Mouse (Mus musculus): ENCODE data around the gene Cd2.

Cd2 gene

GRCm38 (mm10) chr3:101287911-101288311, at the start of gene Cd2:
Cd2 (minus strand) TSS chr3:101287939.
- in situ Hi-C loops (cut with MboI, MseI) = loop anchor here (25.0 kb wide), 1 partner anchor 801 kb away; the partner anchor contains the start of gene Tent5c

DNA sequence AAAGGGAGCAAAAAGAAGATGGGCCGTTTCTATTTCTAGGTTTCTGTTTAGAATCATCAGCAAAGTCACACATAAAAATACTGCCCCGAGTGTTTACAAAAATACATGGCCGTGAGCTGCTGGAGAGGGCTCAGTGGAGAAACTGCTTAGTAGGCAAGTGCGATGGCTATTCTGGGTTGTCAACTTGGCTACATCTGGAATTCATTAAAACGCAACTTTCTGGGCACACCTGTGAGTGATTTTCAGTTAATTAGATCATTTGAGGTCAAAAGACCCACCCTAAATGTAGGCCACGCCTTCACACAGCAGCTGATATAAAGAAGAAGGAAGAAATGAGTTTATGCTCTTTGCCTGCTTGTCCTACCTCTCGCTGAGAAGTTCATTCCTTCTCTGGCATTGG, 40.9 kb upstream of the Cd2 start:
- in situ Hi-C loops (cut with MboI, MseI) = no loop called here

- in situ Hi-C loops (cut with MboI, MseI) = no loop called here
Measured at GRCm38 (mm10) chr3:101327248-101327647, 39.5 kb upstream of the Cd2 start.

- in situ Hi-C loops (cut with MboI, MseI) = loop anchor here (25.0 kb wide), 1 partner anchor 490 kb away; no protein-coding TSS in a partner anchor
Measured at GRCm38 (mm10) chr3:101322437-101322836, 34.7 kb upstream of the Cd2 start.

DNA sequence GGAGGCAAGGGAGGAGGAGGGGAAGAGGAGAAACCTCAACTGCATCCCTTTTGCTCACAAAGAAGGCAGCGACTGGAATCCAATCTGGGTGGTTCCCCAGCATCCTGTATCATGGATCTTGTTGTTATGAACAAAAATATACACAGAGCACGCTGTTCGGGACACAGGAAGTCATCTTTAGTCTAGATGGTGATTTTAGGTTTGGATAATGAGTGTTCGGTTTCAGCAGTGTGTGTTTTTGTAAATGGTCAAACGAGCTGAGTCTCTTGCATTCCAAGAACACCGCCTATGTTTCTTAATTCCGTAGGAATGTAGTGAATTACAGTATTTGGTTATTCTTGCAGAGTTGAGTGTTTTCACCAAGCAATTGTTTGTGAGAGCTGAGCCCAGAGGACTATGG, 33.1 kb upstream of the Cd2 start:
- in situ Hi-C loops (cut with MboI, MseI) = loop anchor here (25.0 kb wide), 1 partner anchor 491 kb away; no protein-coding TSS in a partner anchor

DNA sequence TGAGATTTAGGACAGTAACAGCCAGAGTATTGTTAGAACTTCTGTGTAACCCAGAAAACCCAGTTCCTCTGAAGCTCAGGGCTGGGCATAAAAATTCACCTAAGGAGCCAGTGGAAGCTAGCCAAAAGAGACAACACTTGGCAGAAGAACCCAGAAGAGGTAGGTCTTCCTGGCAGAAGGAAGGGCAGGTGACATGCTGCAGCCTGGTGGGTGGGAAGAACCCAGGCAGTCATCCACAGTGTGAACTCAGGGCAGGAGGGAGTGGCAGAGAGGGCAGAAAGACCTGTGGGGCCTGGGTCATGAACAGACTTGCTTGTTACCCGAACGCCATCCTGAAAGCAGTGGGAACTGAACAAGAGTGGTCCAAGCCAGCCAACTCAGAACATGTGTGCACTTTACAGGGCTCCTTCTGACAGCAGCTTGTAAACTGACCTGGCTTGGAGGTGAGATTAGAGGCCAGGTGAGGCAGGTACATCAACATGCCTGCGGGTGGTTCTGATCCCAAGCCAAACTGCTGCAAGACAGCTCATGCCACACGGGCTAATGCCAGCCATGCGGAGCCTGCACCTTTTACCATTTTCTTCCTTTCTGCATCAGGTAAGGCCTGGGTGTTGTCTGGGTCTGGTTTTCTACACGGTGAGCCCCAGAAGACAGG, 30.9 kb upstream of the Cd2 start:
- in situ Hi-C loops (cut with MboI, MseI) = loop anchor here (5.0 to 25.0 kb wide), 2 partner anchors 144 to 494 kb away; no protein-coding TSS in a partner anchor

DNA sequence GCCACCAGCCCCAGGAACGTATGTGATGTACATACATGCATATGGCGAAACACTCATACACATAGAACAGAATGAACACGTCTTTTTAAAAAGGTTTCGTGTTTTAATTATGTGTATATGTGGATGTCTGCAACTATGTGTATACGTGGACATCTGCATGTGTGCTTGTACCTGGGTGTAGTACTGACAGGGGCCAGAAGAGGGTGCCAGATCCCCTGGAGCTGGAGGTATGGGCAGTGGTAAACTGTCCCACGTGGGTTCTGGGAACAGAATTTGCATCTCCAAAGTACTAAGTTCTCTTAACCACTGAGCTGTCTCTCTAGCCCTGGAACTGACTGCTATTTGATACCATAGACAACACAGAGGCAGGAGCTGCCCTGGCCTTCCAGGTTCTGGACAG, 30.4 kb upstream of the Cd2 start:
- in situ Hi-C loops (cut with MboI, MseI) = loop anchor here (5.0 to 25.0 kb wide), 2 partner anchors 144 to 494 kb away; no protein-coding TSS in a partner anchor

GRCm38 (mm10) chr3:101314954-101315353, 27.2 kb upstream of the Cd2 start:
- in situ Hi-C loops (cut with MboI, MseI) = loop anchor here (5.0 to 25.0 kb wide), 2 partner anchors 147 to 497 kb away; no protein-coding TSS in a partner anchor

- in situ Hi-C loops (cut with MboI, MseI) = loop anchor here (25.0 kb wide), 1 partner anchor 499 kb away; no protein-coding TSS in a partner anchor
Measured at GRCm38 (mm10) chr3:101313266-101314051, 25.7 kb upstream of the Cd2 start.

DNA sequence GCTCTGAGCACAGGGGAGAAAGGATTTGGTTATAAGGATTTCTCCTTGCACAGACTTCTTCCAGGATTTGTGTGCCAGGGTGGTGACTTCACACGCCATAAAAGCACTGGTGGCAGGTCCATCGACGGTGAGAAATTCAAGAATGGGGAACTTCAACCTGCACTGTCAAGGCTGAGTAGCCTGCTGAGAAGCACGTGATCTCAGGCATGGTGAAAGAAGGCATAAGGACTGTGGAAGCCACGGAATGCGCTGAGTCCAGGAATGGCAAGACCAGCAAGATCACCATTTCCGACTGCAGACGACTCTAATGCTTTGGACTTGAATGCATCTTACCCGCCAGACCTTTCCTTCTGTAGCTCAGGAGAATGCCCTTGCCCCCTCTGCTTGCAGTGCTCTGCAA, 23.2 kb upstream of the Cd2 start:
- in situ Hi-C loops (cut with MboI, MseI) = loop anchor here (25.0 kb wide), 1 partner anchor 501 kb away; no protein-coding TSS in a partner anchor

DNA sequence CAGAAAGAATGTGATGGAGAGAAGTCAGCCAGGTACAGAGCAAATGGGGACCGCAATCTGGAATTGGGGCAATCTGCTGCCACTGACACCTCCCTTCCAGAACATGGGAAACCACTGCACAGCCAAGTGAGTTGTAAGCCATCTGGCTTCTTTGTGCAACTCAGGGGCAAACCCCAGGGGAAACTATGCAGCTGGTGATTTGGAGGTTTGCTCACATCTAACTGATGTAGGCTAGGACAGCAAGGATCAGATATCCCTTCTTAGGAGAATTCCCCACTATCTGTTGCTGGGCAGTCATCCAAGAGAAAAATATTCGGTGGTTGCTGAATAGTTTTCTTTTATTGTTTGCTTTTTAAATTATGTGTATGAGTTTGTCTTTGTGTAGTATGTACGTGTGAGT, 21.9 kb upstream of the Cd2 start:
- in situ Hi-C loops (cut with MboI, MseI) = loop anchor here (10.0 to 25.0 kb wide), 2 partner anchors 503 to 1145 kb away; partner anchors contain the start of genes Gdap2 and Wdr3

DNA sequence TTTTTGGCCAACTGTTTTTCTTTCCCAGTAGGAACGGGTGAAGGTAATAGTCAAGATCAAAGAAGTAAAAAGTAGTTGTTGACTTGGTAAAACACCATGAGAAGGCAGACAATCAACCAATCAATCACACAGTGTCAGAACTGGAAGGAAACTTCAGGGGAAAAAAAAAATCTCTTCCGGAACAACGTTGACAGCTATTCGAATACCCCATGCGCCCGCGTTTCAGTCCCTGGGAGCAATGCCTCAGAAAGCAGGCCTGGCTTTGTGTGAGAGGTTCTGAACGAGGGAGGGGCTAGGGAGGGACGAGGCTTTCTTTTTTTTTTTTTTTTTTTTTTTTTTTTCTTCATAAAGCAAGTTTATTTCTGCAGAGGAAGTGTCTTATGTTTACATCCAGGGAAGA, 18.4 kb upstream of the Cd2 start:
- in situ Hi-C loops (cut with MboI, MseI) = loop anchor here (10.0 to 25.0 kb wide), 2 partner anchors 506 to 1141 kb away; partner anchors contain the start of genes Gdap2 and Wdr3

GRCm38 (mm10) chr3:101305046-101305445, 17.3 kb upstream of the Cd2 start:
- in situ Hi-C loops (cut with MboI, MseI) = loop anchor here (10.0 to 25.0 kb wide), 2 partner anchors 507 to 1140 kb away; partner anchors contain the start of genes Gdap2 and Wdr3

DNA sequence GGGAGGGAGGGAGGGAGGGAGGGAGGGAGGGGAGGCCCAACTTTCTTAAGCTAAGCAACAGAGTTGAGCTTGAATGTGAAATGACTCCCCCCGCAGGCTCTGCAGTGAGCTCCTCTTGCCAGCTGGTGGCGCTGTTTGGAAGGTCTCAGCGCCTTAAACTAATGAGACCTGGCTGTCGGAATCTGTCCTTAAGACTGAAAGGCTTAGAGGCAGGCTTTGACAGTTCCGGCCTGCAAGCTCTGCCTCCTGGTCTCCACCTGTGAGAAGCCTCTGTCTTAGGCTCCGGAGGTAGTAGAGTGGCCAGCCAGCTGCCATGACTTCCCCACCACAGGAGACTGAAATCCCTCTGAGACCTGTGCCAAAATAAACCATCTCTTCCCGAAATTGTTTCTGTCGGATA, 16.4 kb upstream of the Cd2 start:
- in situ Hi-C loops (cut with MboI, MseI) = loop anchor here (10.0 to 25.0 kb wide), 2 partner anchors 508 to 1139 kb away; partner anchors contain the start of genes Gdap2 and Wdr3

DNA sequence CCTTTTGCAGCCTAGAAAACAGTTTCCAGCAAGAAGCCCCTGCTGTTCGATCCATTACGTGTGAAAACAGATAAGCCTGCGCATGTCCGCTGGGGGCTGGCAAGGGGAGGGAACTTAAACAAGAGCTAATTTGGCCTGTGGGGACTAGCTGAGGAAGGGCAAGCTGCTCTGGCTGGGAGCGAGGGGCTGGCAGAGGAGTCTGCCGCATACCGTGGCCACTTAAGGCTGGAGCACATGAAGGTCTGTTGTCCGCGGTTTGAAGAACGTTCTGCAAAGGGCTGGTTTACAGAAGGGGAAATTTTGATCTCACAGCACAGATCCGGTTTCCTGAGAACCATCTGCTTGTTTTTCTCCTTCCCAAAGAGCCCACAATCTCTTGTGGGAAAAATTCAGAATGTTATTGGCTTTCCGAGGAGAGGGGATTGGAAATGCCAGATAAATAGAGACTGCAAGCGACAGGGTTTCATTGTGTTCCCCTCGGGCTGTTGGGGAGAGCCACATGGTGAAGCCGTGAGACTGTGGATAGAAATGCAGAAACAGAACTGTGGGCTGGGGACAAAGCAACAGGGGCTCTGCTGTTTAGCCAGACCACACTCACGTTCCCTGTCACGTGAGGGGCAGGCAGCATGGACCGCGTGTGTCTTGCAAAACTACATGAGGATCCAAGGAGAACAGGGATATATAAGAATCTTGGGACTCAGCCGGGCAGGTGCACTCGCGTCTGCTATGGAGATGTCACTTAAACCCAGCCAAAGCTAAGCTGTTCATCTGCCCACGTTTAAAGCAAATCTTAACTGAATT, 12.7 kb upstream of the Cd2 start:
- in situ Hi-C loops (cut with MboI, MseI) = loop anchor here (10.0 to 25.0 kb wide), 2 partner anchors 512 to 1136 kb away; partner anchors contain the start of genes Gdap2 and Wdr3

DNA sequence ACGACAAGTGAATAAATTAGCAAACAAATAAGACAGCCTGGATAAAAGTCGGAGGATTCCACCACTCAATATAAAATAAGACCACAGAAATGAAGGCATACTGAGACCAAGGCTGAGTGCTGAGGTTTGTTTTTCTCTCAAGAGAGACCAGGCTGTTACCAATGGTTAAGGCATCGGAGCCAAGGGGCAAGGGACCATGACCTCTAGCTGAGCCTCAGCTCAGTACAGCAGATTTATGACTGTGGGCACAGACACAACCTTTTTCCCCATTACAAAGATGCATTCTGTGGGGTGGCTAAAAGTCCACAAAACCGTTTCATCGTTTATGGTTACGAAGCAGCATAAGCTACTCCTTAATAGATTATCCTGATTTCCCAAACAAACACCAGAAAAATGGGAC, 11.9 kb upstream of the Cd2 start:
- in situ Hi-C loops (cut with MboI, MseI) = loop anchor here (5.0 to 25.0 kb wide), 3 partner anchors 192 to 812 kb away; partner anchors contain the start of gene Tent5c

GRCm38 (mm10) chr3:101297221-101297620, 9.5 kb upstream of the Cd2 start:
- in situ Hi-C loops (cut with MboI, MseI) = loop anchor here (5.0 to 25.0 kb wide), 3 partner anchors 190 to 810 kb away; partner anchors contain the start of gene Tent5c

GRCm38 (mm10) chr3:101295931-101296820, 8.4 kb upstream of the Cd2 start:
- in situ Hi-C loops (cut with MboI, MseI) = loop anchor here (5.0 to 25.0 kb wide), 3 partner anchors 189 to 809 kb away; partner anchors contain the start of gene Tent5c

DNA sequence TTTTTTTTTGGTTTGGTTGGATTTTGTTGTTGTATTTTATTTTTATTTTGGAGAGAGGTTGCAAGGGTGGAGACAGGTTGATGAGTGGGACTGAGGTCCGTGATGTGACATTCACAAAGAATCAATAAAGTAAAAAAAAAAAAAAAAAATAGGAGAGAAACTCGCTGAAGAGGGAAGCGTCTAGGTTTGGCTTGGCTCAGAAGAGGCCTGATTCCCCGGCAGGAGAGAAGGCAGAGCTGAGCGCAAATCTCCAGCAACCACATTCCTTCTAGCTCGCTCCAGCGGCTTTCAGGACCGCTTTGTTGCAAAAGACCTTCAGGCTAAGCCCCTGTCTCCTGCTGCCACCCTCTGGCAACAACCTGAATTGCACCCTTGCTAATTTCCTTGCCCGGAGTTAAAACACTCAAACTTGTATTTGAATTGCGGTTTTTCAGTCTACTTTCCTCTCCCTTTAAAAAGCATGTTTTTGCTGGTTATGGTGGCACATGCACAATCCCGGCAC, 7.7 kb upstream of the Cd2 start:
- in situ Hi-C loops (cut with MboI, MseI) = loop anchor here (5.0 to 25.0 kb wide), 3 partner anchors 188 to 808 kb away; partner anchors contain the start of gene Tent5c

Data from T-helper 2 cell (primary cell).